Mouse (Mus musculus): Measurements from ENCODE around the gene Olfr971.
"Not testable (repeated sequence)": the region's sequence is repeated elsewhere in the genome, so short reads cannot be mapped to it uniquely, and the experiment has no call there.

DNA sequence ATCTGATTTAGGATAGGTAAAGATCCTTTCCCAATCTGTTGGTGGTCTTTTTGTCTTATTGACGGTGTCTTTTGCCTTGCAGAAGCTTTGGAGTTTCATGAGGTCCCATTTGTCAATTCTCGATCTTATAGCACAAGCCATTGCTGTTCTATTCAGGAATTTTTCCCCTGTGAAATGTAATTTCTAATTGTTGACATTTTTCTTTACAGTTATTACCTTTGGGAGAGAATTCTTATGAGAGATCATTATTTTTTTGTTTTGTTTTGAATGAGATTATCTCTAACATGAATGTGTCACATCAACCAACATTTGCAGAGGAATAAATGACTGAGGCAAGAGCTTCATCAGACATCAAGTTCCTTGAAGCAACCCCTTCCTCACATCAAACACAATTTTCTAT lies at the start of gene Olfr971:
- not testable (repeated sequence) for TF ChIP-seq CTCF, EP300 (IDR thresholded peaks at IDR 0.05; ENCODE audit: low read depth)
